ENCODE assay signal across 8 mouse cellular contexts in genomic region chr8:78509273-78510031, GRCm38 (mm10). TPM values are rescaled to one million over a fixed set of nuclear protein-coding genes. Genes with fewer than 3 reads are reported as not detected.
DNase-seq lines count a peak whose midpoint lies in the region; ATAC-seq lines count a peak whose summit lies in the region.

Slc10a7 (plus strand) TSS chr8:78509346.

- DNase-seq in CD8-positive naive resting alpha-beta T cell, adult 2 months (ENCODE audit: low read depth in 2 of 2, low spot score in 2 of 2) = peak; percentile 74 to 79
- DNase-seq in c-Kit-negative CD71-positive TER-119-positive erythroid progenitor cells, embryonic 14.5 days (ENCODE audit: low read depth, low spot score) = peak; percentile 65
- peak; percentile 89 for DNase-seq in forebrain, embryonic 10.5 days (ENCODE audit: extremely low spot score, low spot score)
- peak; percentile 89 for DNase-seq in kidney, postnatal 14 days
- peak; percentile 90 for DNase-seq in neural tube, embryonic 11.5 days (ENCODE audit: low spot score)

- peak within 1 kb of the TSS; percentile 94 for H3K4me3 ChIP-seq in forebrain, embryonic 10.5 days
- H3K4me3 ChIP-seq in heart, embryonic 15.5 days = peak within 1 kb of the TSS; percentile 62
- H3K4me3 ChIP-seq in liver, embryonic 15.5 days (replicated peaks) = peak within 1 kb of the TSS; percentile 94
- H3K4me3 ChIP-seq in neural tube, embryonic 11.5 days (ENCODE audit: low read depth, low read length) = peak within 1 kb of the TSS; percentile 85
- H3K4me3 ChIP-seq in stomach, embryonic 16.5 days (replicated peaks; ENCODE audit: low read length) = peak within 1 kb of the TSS; percentile 88

- peak; percentile 91 for ATAC-seq in heart, embryonic 15.5 days (replicated peaks; ENCODE audit: insufficient number of reproducible peaks, insufficient read depth, low FRiP score, low read depth)
- ATAC-seq in liver, embryonic 15.5 days (ENCODE audit: insufficient read depth) = peak; percentile 90
- ATAC-seq in neural tube, embryonic 11.5 days (ENCODE audit: insufficient read depth, low FRiP score, low TSS enrichment) = peak; percentile 94
- peak; percentile 93 for ATAC-seq in stomach, embryonic 16.5 days (ENCODE audit: insufficient read depth, low FRiP score)

- under 1% methylated on average over 51 of the region's 51 CpGs for WGBS in forebrain, embryonic 10.5 days
- WGBS in heart, embryonic 15.5 days = under 1% methylated on average over 51 of the region's 51 CpGs
- under 1% methylated on average over 51 of the region's 51 CpGs for WGBS in liver, embryonic 15.5 days (ENCODE audit: insufficient replicate concordance)
- WGBS in neural tube, embryonic 11.5 days = under 1% methylated on average over 51 of the region's 51 CpGs
- under 1% methylated on average over 51 of the region's 51 CpGs for WGBS in stomach, embryonic 16.5 days

- H3K27ac ChIP-seq in forebrain, embryonic 10.5 days = peak within 1 kb of the TSS; percentile 100
- peak within 1 kb of the TSS; percentile 93 for H3K27ac ChIP-seq in heart, embryonic 15.5 days
- peak within 1 kb of the TSS; percentile 90 for H3K27ac ChIP-seq in liver, embryonic 15.5 days (replicated peaks)
- peak within 1 kb of the TSS; percentile 79 for H3K27ac ChIP-seq in neural tube, embryonic 11.5 days (ENCODE audit: low read depth, low read length)
- H3K27ac ChIP-seq in stomach, embryonic 16.5 days (ENCODE audit: low read length) = peak within 1 kb of the TSS; percentile 97

- H3K9ac ChIP-seq in heart, embryonic 15.5 days = peak within 1 kb of the TSS; percentile 99
- peak within 1 kb of the TSS; percentile 91 for H3K9ac ChIP-seq in liver, embryonic 15.5 days
- H3K9ac ChIP-seq in neural tube, embryonic 11.5 days (ENCODE audit: low read length) = peak within 1 kb of the TSS; percentile 99
- H3K9ac ChIP-seq in stomach, embryonic 16.5 days (ENCODE audit: low read length) = peak within 1 kb of the TSS; percentile 97

- peak within 1 kb of the TSS; percentile 85 for H3K4me2 ChIP-seq in heart, embryonic 15.5 days
- H3K4me2 ChIP-seq in liver, embryonic 15.5 days = peak within 1 kb of the TSS; percentile 99
- H3K4me2 ChIP-seq in neural tube, embryonic 11.5 days (ENCODE audit: low read depth) = peak within 1 kb of the TSS; percentile 92
- H3K4me2 ChIP-seq in stomach, embryonic 16.5 days (ENCODE audit: low read depth, low read length) = peak within 1 kb of the TSS; percentile 86

- H3K4me1 ChIP-seq in forebrain, embryonic 10.5 days = peaks cover 22% of the 10 kb centered on the region
- peaks cover 16% of the 10 kb centered on the region for H3K4me1 ChIP-seq in heart, embryonic 15.5 days (replicated peaks)
- H3K4me1 ChIP-seq in liver, embryonic 15.5 days (replicated peaks) = peaks cover 23% of the 10 kb centered on the region
- peaks cover 3% of the 10 kb centered on the region for H3K4me1 ChIP-seq in neural tube, embryonic 11.5 days (ENCODE audit: control insufficient read depth, insufficient read depth, low read length)
- H3K4me1 ChIP-seq in stomach, embryonic 16.5 days (ENCODE audit: control insufficient read depth, insufficient read depth, low read length) = peaks cover 8% of the 10 kb centered on the region

- H3K9me3 ChIP-seq in forebrain, embryonic 10.5 days = peaks cover 16% of the 10 kb centered on the region
- no peaks in the 10 kb centered on the region for H3K9me3 ChIP-seq in heart, embryonic 15.5 days (replicated peaks)
- no peaks in the 10 kb centered on the region for H3K9me3 ChIP-seq in liver, embryonic 15.5 days (replicated peaks)
- H3K9me3 ChIP-seq in neural tube, embryonic 11.5 days (ENCODE audit: control insufficient read depth, low read length) = no peaks in the 10 kb centered on the region
- H3K9me3 ChIP-seq in stomach, embryonic 16.5 days (replicated peaks; ENCODE audit: control insufficient read depth, low read length) = no peaks in the 10 kb centered on the region

- peaks cover 38% of the 10 kb centered on the region for H3K36me3 ChIP-seq in forebrain, embryonic 10.5 days (replicated peaks)
- H3K36me3 ChIP-seq in heart, embryonic 15.5 days = peaks cover 6% of the 10 kb centered on the region
- peaks cover 12% of the 10 kb centered on the region for H3K36me3 ChIP-seq in liver, embryonic 15.5 days (replicated peaks)
- H3K36me3 ChIP-seq in neural tube, embryonic 11.5 days (ENCODE audit: control insufficient read depth, insufficient read depth, low read length) = peaks cover 8% of the 10 kb centered on the region
- H3K36me3 ChIP-seq in stomach, embryonic 16.5 days (ENCODE audit: control insufficient read depth, insufficient read depth, low read length) = peaks cover 11% of the 10 kb centered on the region

- H3K27me3 ChIP-seq in forebrain, embryonic 10.5 days (ENCODE audit: poor library complexity, severe bottlenecking) = no peaks in the 10 kb centered on the region
- H3K27me3 ChIP-seq in heart, embryonic 15.5 days = no peaks in the 10 kb centered on the region
- no peaks in the 10 kb centered on the region for H3K27me3 ChIP-seq in liver, embryonic 15.5 days
- H3K27me3 ChIP-seq in neural tube, embryonic 11.5 days (ENCODE audit: control insufficient read depth, insufficient read depth, low read length) = no peaks in the 10 kb centered on the region
- H3K27me3 ChIP-seq in stomach, embryonic 16.5 days (ENCODE audit: control insufficient read depth, insufficient read depth, low read length) = no peaks in the 10 kb centered on the region

RNA-seq across cellular contexts. Expression of gene Slc10a7, which starts in this region (rescaled TPM):
- 8.0 and 10.0 TPM in 2 replicates for polyA plus RNA-seq in forebrain, embryonic 10.5 days (2016; fragmentation: Nextera tagmentation; extraction: Ambion mirVana)
- polyA plus RNA-seq in heart, embryonic 15.5 days (2015; fragmentation: Nextera tagmentation; extraction: Ambion mirVana) = 10.5 and 12.9 TPM in 2 replicates
- polyA plus RNA-seq in liver, embryonic 15.5 days (2015; fragmentation: Nextera tagmentation; extraction: Ambion mirVana) = 5.9 and 6.9 TPM in 2 replicates
- 7.4 TPM in 2 replicates for polyA plus RNA-seq in neural tube, embryonic 11.5 days (2014; fragmentation: Nextera tagmentation; extraction: Ambion mirVana)
- polyA plus RNA-seq in stomach, embryonic 16.5 days (2015; fragmentation: Nextera tagmentation; extraction: Ambion mirVana) = 20.8 and 22.0 TPM in 2 replicates

Comparison
In these comparisons a context has a peak if more than half of its experiments do, and no peak if none do; other contexts are left out.
1. Peak in every context shown above with its lines: DNase-seq, ATAC-seq, H3K4me3 ChIP-seq and H3K27ac ChIP-seq.